Mouse (Mus musculus) spleen, embryonic (tissue): ENCODE data around the gene Ssbp1.

Source experiments
- CTCF ChIA-PET: fragments of 350-600 bp; sonication (Branson Sonifier 250); formaldehyde crosslinking; loops from one replicate; lab custom pipeline; 2022; lab: Charles Lee

Gene Ssbp1

DNA sequence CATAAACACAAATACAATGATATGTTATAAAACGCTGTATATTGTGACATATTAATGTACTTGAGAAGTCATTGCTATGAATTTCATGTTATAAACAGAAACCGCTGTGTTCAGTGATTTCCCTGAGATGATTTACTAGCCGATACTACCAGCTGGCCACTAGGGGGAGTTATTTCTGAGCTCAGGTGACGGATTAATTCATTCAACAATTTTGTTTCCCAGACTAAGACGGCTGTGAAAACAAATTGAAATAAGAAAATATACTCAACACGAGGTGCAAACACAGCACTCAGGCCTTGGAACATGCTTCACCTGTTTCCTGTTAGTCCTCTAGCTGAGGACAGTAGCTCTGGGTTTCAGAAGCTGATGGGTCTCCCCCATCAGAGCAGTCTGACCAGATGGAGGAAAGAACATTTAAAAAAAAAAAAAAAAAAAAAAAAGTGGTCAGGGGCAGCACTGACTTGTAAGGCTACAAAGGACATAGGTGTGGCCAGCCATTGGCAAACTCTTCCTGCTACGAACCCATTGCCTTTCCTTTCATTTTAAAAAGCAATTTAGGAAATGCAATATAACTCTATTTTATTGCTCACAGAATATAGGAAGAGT is 16.6 kb upstream of the Ssbp1 start:
- CTCF ChIA-PET, result interaction anchor here (0.6 kb wide), 1 partner anchor 11 kb away, joined by 3 read pairs; no protein-coding TSS in a partner anchor

DNA sequence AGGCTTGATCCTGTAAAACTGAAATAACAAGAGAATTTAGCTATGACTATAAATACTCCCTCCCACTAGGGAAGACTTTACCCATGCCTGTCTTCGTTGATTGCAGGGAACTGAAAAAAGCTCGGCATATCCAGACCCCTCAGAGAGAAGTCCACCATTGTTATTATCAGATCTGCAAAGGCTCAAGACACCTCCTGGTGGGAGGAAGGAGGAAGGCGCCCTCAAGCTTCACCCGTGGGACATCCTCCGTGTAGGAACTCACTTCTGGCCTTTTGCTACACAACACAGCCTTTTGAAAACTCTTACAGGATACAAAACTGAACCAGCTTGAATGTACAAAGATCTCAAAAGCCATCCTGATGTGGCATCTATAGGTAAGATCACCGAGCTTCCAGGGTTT is 5.4 kb upstream of the Ssbp1 start:
- CTCF ChIA-PET, result interaction anchor here (0.7 kb wide), 1 partner anchor 11 kb away, joined by 3 read pairs; no protein-coding TSS in a partner anchor

DNA sequence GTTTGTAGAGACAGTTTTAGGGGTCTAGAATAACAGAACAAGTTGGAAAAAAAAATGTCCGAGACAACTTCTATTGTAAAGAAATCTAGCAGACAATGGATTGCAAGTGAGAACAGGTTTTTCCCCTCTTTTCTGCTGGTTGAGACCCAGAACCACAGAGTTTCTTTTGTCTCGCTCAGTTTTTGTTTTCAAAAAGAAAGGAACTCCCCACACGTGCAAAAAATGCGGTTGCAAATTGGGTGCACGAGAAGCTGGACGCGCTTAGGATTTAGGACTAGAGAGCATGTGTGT is 513 bp downstream of the Ssbp1 start:
- CTCF ChIA-PET, result no interaction called here

DNA sequence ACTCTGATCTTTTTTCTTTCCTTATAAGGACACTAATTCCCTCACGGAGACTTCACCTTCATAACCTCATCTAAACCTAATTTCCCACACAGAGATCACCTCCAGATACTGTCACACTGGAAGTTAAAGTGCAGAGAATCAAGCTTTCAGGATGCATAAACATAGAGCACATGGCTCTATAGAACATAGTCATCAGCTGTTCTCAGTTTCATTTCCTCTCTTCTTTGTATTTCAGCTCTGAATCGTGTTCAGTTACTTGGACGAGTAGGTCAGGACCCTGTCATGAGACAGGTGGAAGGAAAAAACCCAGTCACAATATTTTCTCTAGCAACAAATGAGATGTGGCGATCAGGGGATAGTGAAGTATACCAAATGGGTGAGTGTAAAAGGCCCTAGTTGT is 5.0 kb downstream of the Ssbp1 start:
- CTCF ChIA-PET, result no interaction called here

DNA sequence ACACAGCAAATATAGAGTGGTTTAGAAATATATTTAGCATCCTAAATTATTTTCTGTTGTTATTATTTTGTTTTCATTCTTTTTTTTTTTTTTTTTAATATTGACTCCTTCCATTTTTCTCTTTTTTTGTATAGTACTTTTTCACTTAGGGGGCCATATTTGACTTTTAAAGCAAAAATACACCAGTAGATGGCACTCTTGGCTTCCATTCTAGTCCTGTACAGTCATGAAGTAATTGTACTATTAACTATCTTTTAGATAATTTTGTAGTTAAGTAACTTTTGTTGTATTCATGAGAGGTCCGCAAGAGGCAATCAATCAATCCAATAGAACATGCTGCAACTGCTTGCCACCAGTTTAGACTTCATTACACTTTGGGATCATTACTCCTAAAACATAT is 8.6 kb downstream of the Ssbp1 start:
- CTCF ChIA-PET, result no interaction called here

DNA sequence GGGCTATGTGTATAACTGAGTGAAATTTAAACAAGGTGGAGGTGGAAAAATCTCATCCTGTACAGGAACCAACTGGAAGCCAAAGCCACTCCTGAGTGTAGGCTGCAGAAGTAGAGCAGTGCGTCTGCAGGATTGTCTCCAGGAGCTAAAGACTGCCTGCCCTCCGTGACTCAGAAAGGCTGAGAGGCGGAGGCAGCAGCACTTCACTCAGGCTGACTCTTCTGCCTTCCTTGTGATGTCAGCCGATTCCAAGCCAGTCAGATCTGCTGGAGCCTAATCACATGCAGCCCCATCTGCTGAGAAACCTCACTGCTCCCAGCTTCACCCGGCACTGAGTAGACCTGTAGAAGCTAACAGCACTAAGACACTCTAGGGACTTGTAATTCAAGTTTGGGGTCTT is 11.2 kb downstream of the Ssbp1 start:
- CTCF ChIA-PET, result no interaction called here

DNA sequence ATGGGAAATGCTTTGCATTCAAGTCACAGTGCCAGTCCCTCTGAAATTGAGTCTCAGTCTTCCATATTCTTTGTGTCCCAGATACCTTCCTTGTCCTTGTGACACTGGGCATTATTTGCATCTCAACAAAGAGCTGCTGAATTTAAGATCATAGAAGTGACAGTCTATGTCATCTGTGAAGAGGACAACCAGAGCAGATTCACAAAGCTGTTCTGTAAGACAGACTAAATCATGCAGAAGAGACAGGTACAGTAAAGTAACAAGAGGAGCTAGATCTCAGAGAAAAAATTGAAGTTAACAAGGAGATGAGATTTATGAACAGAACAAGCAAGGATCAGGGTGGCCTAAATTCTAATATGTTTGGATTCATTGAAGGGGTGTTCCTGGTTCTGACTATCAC is 19.8 kb downstream of the Ssbp1 start, which contains the start of gene Tas2r137:
Gene Tas2r137, plus strand, starts transcription at position 301 of the 400 bp plus-strand sequence.
- CTCF ChIA-PET, result no interaction called here

DNA sequence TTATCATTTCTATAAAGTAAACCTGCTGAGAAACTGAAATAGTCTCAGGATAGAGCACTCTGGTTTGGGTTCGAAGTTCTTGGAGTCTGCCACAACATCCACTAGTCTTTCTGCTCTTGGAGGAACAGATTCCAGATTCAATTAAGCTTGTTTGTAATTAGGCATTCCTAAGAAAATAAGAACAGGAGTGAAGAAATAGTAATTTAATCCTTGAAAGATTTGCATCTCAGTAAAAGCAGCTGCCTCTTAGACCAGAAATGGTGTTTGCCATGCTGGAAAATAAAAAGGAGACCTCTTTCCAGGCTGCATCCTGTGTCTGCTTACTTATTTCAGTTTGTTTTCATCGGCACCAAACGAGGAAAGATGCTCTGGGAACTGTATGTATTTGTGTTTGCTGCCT is 22.1 kb downstream of the Ssbp1 start, which contains the start of gene Tas2r108:
Gene Tas2r108, plus strand, starts transcription at position 301 of the 400 bp plus-strand sequence.
- CTCF ChIA-PET, result no interaction called here

DNA sequence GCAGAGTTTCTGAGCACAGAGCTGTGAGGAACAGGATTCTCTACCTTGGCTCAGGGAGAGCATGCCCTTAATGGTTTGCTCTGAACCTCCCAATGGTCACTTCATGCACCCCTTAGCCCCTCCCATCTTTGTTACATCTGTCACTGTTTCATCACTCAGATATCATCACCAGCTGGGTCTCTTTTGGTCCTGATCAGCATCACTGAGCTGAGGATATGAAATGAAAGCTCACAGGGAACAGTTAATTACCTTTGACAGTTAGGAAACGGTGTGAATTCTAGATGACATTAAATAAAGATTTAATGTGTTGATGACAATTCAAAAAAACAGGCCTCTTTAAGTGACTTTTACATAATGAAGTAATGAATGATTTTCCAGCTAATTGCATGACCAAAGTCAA is 48.3 kb downstream of the Ssbp1 start, which contains the start of gene Prss37:
Gene Prss37, minus strand, starts transcription at position 101 of the 400 bp plus-strand sequence.
- CTCF ChIA-PET, result no interaction called here
